Mouse (Mus musculus): Measurements from ENCODE around the gene Hdac11.
"Not testable (repeated sequence)": the region's sequence is repeated elsewhere in the genome, so short reads cannot be mapped to it uniquely, and the experiment has no call there.

Gene Hdac11

GRCm38 (mm10) chr6:91156554-91157236, at the start of gene Hdac11:
Hdac11 (plus strand) TSS chr6:91156665.
- DNase-seq (ENCODE audit: low spot score), result peak; percentile 95

- DNase-seq (ENCODE audit: low spot score), result no peak
Observed at GRCm38 (mm10) chr6:91108301-91108916, 48.1 kb upstream of the Hdac11 start.

- no peak for DNase-seq (ENCODE audit: low spot score)
Observed at GRCm38 (mm10) chr6:91108917-91109450, 47.5 kb upstream of the Hdac11 start.

- no peak for DNase-seq (ENCODE audit: low spot score)
Observed at GRCm38 (mm10) chr6:91109489-91109888, 47.0 kb upstream of the Hdac11 start.

- no peak for DNase-seq (ENCODE audit: low spot score)
Observed at GRCm38 (mm10) chr6:91110323-91111020, 46.0 kb upstream of the Hdac11 start.

GRCm38 (mm10) chr6:91111141-91111953, 45.1 kb upstream of the Hdac11 start:
- DNase-seq (ENCODE audit: low spot score), result no peak

GRCm38 (mm10) chr6:91111954-91112252, 44.6 kb upstream of the Hdac11 start:
- DNase-seq (ENCODE audit: low spot score), result no peak

- DNase-seq (ENCODE audit: low spot score), result no peak
Observed at GRCm38 (mm10) chr6:91114716-91115115, 41.7 kb upstream of the Hdac11 start.

- DNase-seq (ENCODE audit: low spot score), result no peak
Observed at GRCm38 (mm10) chr6:91115158-91115557, 41.3 kb upstream of the Hdac11 start.

- DNase-seq (ENCODE audit: low spot score), result no peak
Observed at GRCm38 (mm10) chr6:91115863-91116243, 40.6 kb upstream of the Hdac11 start.

- peak; percentile 98 for DNase-seq (ENCODE audit: low spot score)
Observed at GRCm38 (mm10) chr6:91116244-91117145, 40.0 kb upstream of the Hdac11 start, which contains the start of gene Nup210. Nup210 (minus strand) TSS chr6:91116829.

- DNase-seq (ENCODE audit: low spot score), result peak; percentile 23
Observed at GRCm38 (mm10) chr6:91117149-91117548, 39.3 kb upstream of the Hdac11 start.

- DNase-seq (ENCODE audit: low spot score), result no peak
Observed at GRCm38 (mm10) chr6:91118526-91118925, 37.9 kb upstream of the Hdac11 start.

GRCm38 (mm10) chr6:91120206-91120605, 36.3 kb upstream of the Hdac11 start:
- no peak for DNase-seq (ENCODE audit: low spot score)

- not testable (repeated sequence) for DNase-seq (ENCODE audit: low spot score)
Observed at GRCm38 (mm10) chr6:91121089-91121488, 35.4 kb upstream of the Hdac11 start.

GRCm38 (mm10) chr6:91123453-91123852, 33.0 kb upstream of the Hdac11 start:
- DNase-seq (ENCODE audit: low spot score), result no peak

- no peak for DNase-seq (ENCODE audit: low spot score)
Observed at GRCm38 (mm10) chr6:91124286-91125227, 31.9 kb upstream of the Hdac11 start.

- DNase-seq (ENCODE audit: low spot score), result no peak
Observed at GRCm38 (mm10) chr6:91125228-91125585, 31.3 kb upstream of the Hdac11 start.

- no peak for DNase-seq (ENCODE audit: low spot score)
Observed at GRCm38 (mm10) chr6:91128996-91129395, 27.5 kb upstream of the Hdac11 start.

GRCm38 (mm10) chr6:91130856-91131255, 25.6 kb upstream of the Hdac11 start:
- DNase-seq (ENCODE audit: low spot score), result no peak
